Mouse (Mus musculus): ENCODE measurements around the gene Spaca6. TPM values are rescaled to one million over a fixed set of nuclear protein-coding genes. Genes with fewer than 3 reads are reported as not detected.

Gene Spaca6
- 19.3 and 25.4 TPM in 2 replicates for polyA plus RNA-seq (2015; fragmentation: Nextera tagmentation; extraction: Ambion mirVana)

DNA sequence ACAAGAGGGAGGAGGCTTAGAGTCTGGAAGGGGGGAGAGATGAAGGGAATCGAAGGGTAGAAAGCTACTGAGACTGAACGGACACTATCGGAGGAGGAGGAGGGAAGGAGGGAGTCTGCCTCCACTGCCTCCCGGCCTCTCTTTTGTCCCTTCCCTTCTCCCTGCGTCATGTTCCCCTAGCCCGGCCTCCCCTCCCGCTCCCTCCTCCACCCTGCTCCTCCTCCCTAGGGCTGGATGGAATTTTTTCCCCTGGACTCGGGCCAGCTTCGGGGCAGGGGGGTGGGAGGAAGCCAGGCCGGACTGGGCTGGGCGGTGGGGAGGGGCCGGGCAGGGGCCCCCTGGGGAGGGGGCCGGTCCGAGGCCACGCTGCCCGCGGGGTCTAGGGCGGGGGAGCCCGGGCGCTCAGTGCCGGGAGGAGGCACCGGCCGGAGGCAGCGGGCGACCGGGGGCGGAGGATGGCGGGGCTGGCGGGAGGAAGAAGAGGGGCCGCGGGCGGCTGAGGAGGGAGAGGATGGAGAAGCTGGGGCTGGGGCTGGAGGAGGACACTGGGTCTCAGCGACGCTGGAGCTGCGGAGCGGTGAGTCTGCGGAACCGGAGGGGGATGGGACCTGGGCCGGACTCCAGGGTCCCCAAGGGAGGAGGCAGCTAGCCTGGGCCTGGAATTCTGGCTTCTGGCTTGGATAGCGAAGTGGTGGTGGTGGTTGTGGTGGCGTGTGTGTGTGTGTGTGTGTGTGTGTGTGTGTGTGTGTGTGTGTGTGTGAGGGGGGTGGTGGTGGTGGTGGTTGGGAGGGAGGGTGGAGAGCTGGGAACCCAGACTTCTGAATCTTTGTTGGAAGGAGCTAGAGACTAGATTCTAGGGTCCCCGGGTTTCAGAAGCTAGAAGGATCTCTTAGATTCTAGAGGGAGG, at the start of gene Spaca6:
Spaca6 (plus strand) TSS at position 408 of the 907 bp plus-strand sequence.

DNA sequence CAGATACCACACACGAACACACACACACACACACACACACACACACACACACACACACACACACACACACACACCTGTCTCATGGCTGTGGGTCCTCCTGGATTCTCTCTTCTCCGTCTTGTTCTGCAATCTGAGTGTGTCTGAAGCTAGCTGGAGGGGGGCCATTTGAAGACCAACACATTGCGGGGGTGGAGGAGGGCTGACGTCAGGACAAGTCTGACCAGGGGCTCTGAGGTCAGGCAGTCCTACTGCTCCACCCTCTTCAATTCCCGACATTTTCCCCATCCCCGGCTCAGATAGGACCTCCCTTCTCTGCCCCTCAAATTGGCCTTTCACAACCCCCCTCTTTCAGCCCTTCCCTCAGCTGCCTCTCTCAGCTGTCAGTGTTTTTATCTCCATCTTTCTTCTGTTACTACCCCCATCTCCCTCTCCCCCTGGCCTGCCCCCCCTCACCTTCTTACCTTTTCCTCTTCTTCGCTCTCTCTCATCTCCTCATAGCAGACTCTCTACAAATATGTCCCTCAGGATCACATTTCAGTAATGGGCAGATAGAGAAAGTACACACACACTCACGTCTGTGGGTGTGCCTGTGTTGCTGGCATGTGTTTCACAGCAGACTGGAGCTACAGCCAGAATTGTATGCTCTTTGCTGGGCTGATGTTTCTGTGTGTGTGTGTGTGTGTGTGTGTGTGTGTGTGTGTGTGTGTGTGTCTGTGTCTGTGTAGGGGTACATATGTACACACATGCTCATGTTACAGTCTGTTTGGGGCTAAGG, 28.3 kb downstream of the Spaca6 start, which contains the start of gene Has1:
Has1 (minus strand) TSS at position 142 of the 775 bp plus-strand sequence.

DNA sequence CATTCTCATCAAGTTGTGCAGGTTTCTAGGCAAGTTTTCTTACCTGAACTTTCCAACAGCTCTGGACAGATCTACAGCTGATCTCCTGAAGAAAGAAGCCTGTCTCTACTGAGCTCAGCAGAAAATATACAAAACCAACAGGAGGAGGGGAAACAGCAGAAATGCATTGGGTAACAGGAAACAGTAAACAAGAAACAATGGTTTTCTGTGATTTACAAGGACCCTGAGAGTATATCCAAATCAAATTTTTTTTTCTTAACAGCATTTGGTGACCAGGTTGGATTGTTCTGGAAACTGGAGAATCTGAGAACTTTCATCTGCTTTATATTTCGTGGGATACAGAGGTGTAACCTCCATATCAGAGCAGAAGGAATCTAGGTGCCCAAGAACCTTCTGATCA, 56.9 kb downstream of the Spaca6 start, which contains the start of gene Fpr1:
Fpr1 (minus strand) TSS at position 101 of the 400 bp plus-strand sequence.

DNA sequence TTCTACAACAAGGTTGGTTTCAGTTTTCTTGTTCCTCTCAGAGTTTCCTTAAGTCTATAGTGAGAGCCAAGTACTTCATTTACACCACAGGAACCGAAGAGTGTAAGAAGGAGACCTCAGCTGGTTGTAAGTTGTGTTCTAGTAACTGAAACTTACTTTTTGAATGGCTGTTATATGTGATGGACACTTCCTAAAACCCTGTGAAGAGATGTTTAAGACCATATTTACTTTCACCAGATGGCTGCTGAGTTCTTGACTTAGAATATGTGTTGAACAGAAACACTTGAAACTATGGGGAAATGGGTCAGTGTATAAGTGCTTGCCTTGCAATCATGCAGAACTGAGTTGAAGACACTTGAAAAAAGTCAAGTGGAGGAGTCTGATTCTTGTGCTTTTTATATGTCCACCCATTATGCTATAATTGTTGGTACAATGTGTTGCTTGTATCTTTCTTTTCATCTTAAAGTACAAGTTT, 60.9 kb downstream of the Spaca6 start, which contains the start of the genes Fpr2 and Fpr3:
Fpr2 (plus strand) TSS at position 51 of the 475 bp plus-strand sequence.
Fpr3 (plus strand) TSS at position 79 of the 475 bp plus-strand sequence.

MicroRNAs within 50 kb of the gene (microRNA counts, 519-probe panel; counts per million panel counts)
- microRNA mmu-let-7e (6,412 counts per million, percentile 90 among the panel's probes with 10 or more counts), microRNA mmu-miR-125a-3p (3,302 counts per million, percentile 20 among the panel's probes with 10 or more counts), microRNA mmu-miR-125a-5p (7,334 counts per million, percentile 98 among the panel's probes with 10 or more counts), microRNA mmu-miR-99b (5,541 counts per million, percentile 72 among the panel's probes with 10 or more counts)

Small RNA genes lying within 50 kb of the gene (microRNA-seq; reads per million reads assigned to microRNA genes)
- gene Gm25927 = not detected
- 4,974 reads per million, percentile 92 among the genes with 10 or more reads in this experiment for gene Mir125a
- gene Mir99b = 10,432 reads per million, percentile 96 among the genes with 10 or more reads in this experiment
- not detected for gene Mirlet7e

Other genes with a start within 250 kb of the Spaca6 start
- gene Lnpep, start 202.1 kb upstream of the Spaca6 start, polyA plus RNA-seq (2015; fragmentation: Nextera tagmentation; extraction: Ambion mirVana) = 6.5 and 7.5 TPM in 2 replicates
- not detected in 2 replicates for gene Vmn2r90, start 123.4 kb upstream of the Spaca6 start, polyA plus RNA-seq (2015; fragmentation: Nextera tagmentation; extraction: Ambion mirVana)
- 2.5 and 2.6 TPM in 2 replicates for gene Has1, start 28.0 kb downstream of the Spaca6 start, polyA plus RNA-seq (2015; fragmentation: Nextera tagmentation; extraction: Ambion mirVana)
- 0.72 TPM in 1 of 2 replicates, not detected in the other for gene Fpr1, start 56.8 kb downstream of the Spaca6 start, polyA plus RNA-seq (2015; fragmentation: Nextera tagmentation; extraction: Ambion mirVana)
- 0.41 and 1.1 TPM in 2 replicates for gene Fpr2, start 60.7 kb downstream of the Spaca6 start, polyA plus RNA-seq (2015; fragmentation: Nextera tagmentation; extraction: Ambion mirVana)
- not detected in 2 replicates for gene Fpr3, start 60.7 kb downstream of the Spaca6 start, polyA plus RNA-seq (2015; fragmentation: Nextera tagmentation; extraction: Ambion mirVana)
- not detected in 2 replicates for gene Fpr-rs4, start 194.6 kb downstream of the Spaca6 start, polyA plus RNA-seq (2015; fragmentation: Nextera tagmentation; extraction: Ambion mirVana)
- gene Vmn2r124, start 222.3 kb downstream of the Spaca6 start, polyA plus RNA-seq (2015; fragmentation: Nextera tagmentation; extraction: Ambion mirVana) = not detected in 2 replicates